Mouse (Mus musculus): ENCODE measurements around the gene Zfyve1. TPM values are rescaled to one million over a fixed set of nuclear protein-coding genes. Genes with fewer than 3 reads are reported as not detected.
A peak's percentile ranks its signal among the peaks of the same experiment; 100 is the strongest.

Zfyve1 gene
- polyA plus RNA-seq, 1 experiment from 2014 or later: 33.5 TPM

GRCm38 (mm10) chr12:83534190-83534589 is 62.8 kb downstream of the Zfyve1 start:
- H3K27me3 ChIP-seq: no peaks in the 10 kb centered on the region
- H3K9ac ChIP-seq (replicated peaks): no peak overlapping the region
- H3K4me2 ChIP-seq (replicated peaks): no peak overlapping the region
- H3K27ac ChIP-seq (replicated peaks): no peak overlapping the region
- 76% methylated on average over 3 of the region's 3 CpGs for WGBS
- H3K4me1 ChIP-seq: peaks cover 10% of the 10 kb centered on the region
- ATAC-seq (replicated peaks): no peak
- peaks cover 58% of the 10 kb centered on the region for H3K36me3 ChIP-seq
- H3K9me3 ChIP-seq: no peaks in the 10 kb centered on the region
- H3K4me3 ChIP-seq: no peak overlapping the region

- peaks cover 49% of the 10 kb centered on the region for H3K36me3 ChIP-seq
- no peak overlapping the region for H3K9ac ChIP-seq (replicated peaks)
- ATAC-seq (replicated peaks): no peak
- peaks cover 10% of the 10 kb centered on the region for H3K4me1 ChIP-seq
- H3K4me2 ChIP-seq (replicated peaks): no peak overlapping the region
- 89% methylated on average over 3 of the region's 3 CpGs for WGBS
- H3K9me3 ChIP-seq: no peaks in the 10 kb centered on the region
- no peaks in the 10 kb centered on the region for H3K27me3 ChIP-seq
- no peak overlapping the region for H3K27ac ChIP-seq (replicated peaks)
- no peak overlapping the region for H3K4me3 ChIP-seq
Observed at GRCm38 (mm10) chr12:83532966-83533365, 64.1 kb downstream of the Zfyve1 start.

- H3K36me3 ChIP-seq: peaks cover 42% of the 10 kb centered on the region
- H3K4me3 ChIP-seq: no peak overlapping the region
- no peaks in the 10 kb centered on the region for H3K9me3 ChIP-seq
- H3K4me2 ChIP-seq (replicated peaks): no peak overlapping the region
- 96% methylated on average over 6 of the region's 6 CpGs for WGBS
- H3K9ac ChIP-seq (replicated peaks): no peak overlapping the region
- no peaks in the 10 kb centered on the region for H3K27me3 ChIP-seq
- ATAC-seq (replicated peaks): no peak
- no peak overlapping the region for H3K27ac ChIP-seq (replicated peaks)
- H3K4me1 ChIP-seq: peaks cover 10% of the 10 kb centered on the region
Observed at GRCm38 (mm10) chr12:83531992-83532391, 65.0 kb downstream of the Zfyve1 start.

- no peak overlapping the region for H3K4me3 ChIP-seq
- H3K27me3 ChIP-seq: no peaks in the 10 kb centered on the region
- no peak for ATAC-seq (replicated peaks)
- peaks cover 38% of the 10 kb centered on the region for H3K36me3 ChIP-seq
- H3K9me3 ChIP-seq: no peaks in the 10 kb centered on the region
- H3K4me2 ChIP-seq (replicated peaks): no peak overlapping the region
- no peaks in the 10 kb centered on the region for H3K4me1 ChIP-seq
- no peak overlapping the region for H3K27ac ChIP-seq (replicated peaks)
- H3K9ac ChIP-seq (replicated peaks): no peak overlapping the region
- 94% methylated on average over 5 of the region's 5 CpGs for WGBS
Observed at GRCm38 (mm10) chr12:83528665-83529064, 68.4 kb downstream of the Zfyve1 start.

GRCm38 (mm10) chr12:83527816-83528215 is 69.2 kb downstream of the Zfyve1 start:
- no peak overlapping the region for H3K4me2 ChIP-seq (replicated peaks)
- H3K4me1 ChIP-seq: no peaks in the 10 kb centered on the region
- 89% methylated on average over 6 of the region's 6 CpGs for WGBS
- no peaks in the 10 kb centered on the region for H3K27me3 ChIP-seq
- no peak overlapping the region for H3K27ac ChIP-seq (replicated peaks)
- no peak overlapping the region for H3K9ac ChIP-seq (replicated peaks)
- H3K36me3 ChIP-seq: peaks cover 33% of the 10 kb centered on the region
- no peaks in the 10 kb centered on the region for H3K9me3 ChIP-seq
- H3K4me3 ChIP-seq: no peak overlapping the region
- no peak for ATAC-seq (replicated peaks)

- H3K36me3 ChIP-seq: peaks cover 20% of the 10 kb centered on the region
- no peak overlapping the region for H3K4me2 ChIP-seq (replicated peaks)
- no peak overlapping the region for H3K4me3 ChIP-seq
- H3K27ac ChIP-seq (replicated peaks): no peak overlapping the region
- H3K9me3 ChIP-seq: no peaks in the 10 kb centered on the region
- ATAC-seq (replicated peaks): no peak
- 87% methylated on average over 18 of the region's 18 CpGs for WGBS
- H3K4me1 ChIP-seq: peaks cover 14% of the 10 kb centered on the region
- no peak overlapping the region for H3K9ac ChIP-seq (replicated peaks)
- H3K27me3 ChIP-seq: no peaks in the 10 kb centered on the region
Observed at GRCm38 (mm10) chr12:83525822-83526544, 71.0 kb downstream of the Zfyve1 start.

GRCm38 (mm10) chr12:83524329-83524728 is 72.7 kb downstream of the Zfyve1 start:
- no peak overlapping the region for H3K4me3 ChIP-seq

GRCm38 (mm10) chr12:83523892-83524291 is 73.1 kb downstream of the Zfyve1 start:
- no peak for ATAC-seq (replicated peaks)
- WGBS: 75% methylated on average over 4 of the region's 4 CpGs

More at GRCm38 (mm10) chr12:83524329-83524728, 72.7 kb downstream of the Zfyve1 start:
- H3K27me3 ChIP-seq: no peaks in the 10 kb centered on the region
- H3K4me2 ChIP-seq (replicated peaks): no peak overlapping the region
- no peak overlapping the region for H3K9ac ChIP-seq (replicated peaks)
- no peak for ATAC-seq (replicated peaks)
- no peak overlapping the region for H3K27ac ChIP-seq (replicated peaks)
- H3K4me1 ChIP-seq: peaks cover 17% of the 10 kb centered on the region
- 84% methylated on average over 5 of the region's 5 CpGs for WGBS
- H3K9me3 ChIP-seq: no peaks in the 10 kb centered on the region
- peaks cover 11% of the 10 kb centered on the region; the same call in 1 of the 2 replicates for H3K36me3 ChIP-seq

GRCm38 (mm10) chr12:83523056-83523455 is 74.0 kb downstream of the Zfyve1 start:
- H3K4me2 ChIP-seq (replicated peaks): no peak overlapping the region
- WGBS: 82% methylated on average over 6 of the region's 6 CpGs
- peaks cover 9% of the 10 kb centered on the region; the same call in 1 of the 2 replicates for H3K36me3 ChIP-seq
- H3K27me3 ChIP-seq: no peaks in the 10 kb centered on the region
- H3K27ac ChIP-seq (replicated peaks): no peak overlapping the region
- H3K9ac ChIP-seq (replicated peaks): no peak overlapping the region
- H3K4me1 ChIP-seq: peaks cover 17% of the 10 kb centered on the region
- H3K4me3 ChIP-seq: no peak overlapping the region
- no peaks in the 10 kb centered on the region for H3K9me3 ChIP-seq
- ATAC-seq (replicated peaks): no peak

More at GRCm38 (mm10) chr12:83523892-83524291, 73.1 kb downstream of the Zfyve1 start:
- no peak overlapping the region for H3K4me2 ChIP-seq (replicated peaks)
- H3K4me3 ChIP-seq: no peak overlapping the region
- no peak overlapping the region for H3K27ac ChIP-seq (replicated peaks)
- H3K4me1 ChIP-seq: peaks cover 17% of the 10 kb centered on the region
- no peaks in the 10 kb centered on the region for H3K9me3 ChIP-seq
- H3K27me3 ChIP-seq: no peaks in the 10 kb centered on the region
- peaks cover 11% of the 10 kb centered on the region; the same call in 1 of the 2 replicates for H3K36me3 ChIP-seq
- no peak overlapping the region for H3K9ac ChIP-seq (replicated peaks)

GRCm38 (mm10) chr12:83521083-83521482 is 75.9 kb downstream of the Zfyve1 start:
- no peaks in the 10 kb centered on the region for H3K9me3 ChIP-seq
- WGBS: 60% methylated on average over 8 of the region's 8 CpGs
- peak overlapping the region; percentile 73 for H3K9ac ChIP-seq (replicated peaks)
- ATAC-seq (replicated peaks): no peak
- peak overlapping the region; percentile 75 for H3K4me3 ChIP-seq
- peaks cover 17% of the 10 kb centered on the region for H3K4me1 ChIP-seq
- peak overlapping the region; percentile 64 for H3K4me2 ChIP-seq (replicated peaks)
- no peak overlapping the region for H3K27ac ChIP-seq (replicated peaks)
- no peaks in the 10 kb centered on the region for H3K36me3 ChIP-seq
- no peaks in the 10 kb centered on the region for H3K27me3 ChIP-seq

- peaks cover 17% of the 10 kb centered on the region for H3K4me1 ChIP-seq
- peak within 1 kb of the TSS; percentile 75 for H3K4me3 ChIP-seq
- peak within 1 kb of the TSS; percentile 64 for H3K4me2 ChIP-seq (replicated peaks)
- no peaks in the 10 kb centered on the region for H3K27me3 ChIP-seq
- under 1% methylated on average over 32 of the region's 32 CpGs for WGBS
- peak within 1 kb of the TSS; percentile 73 for H3K9ac ChIP-seq (replicated peaks)
- no peaks in the 10 kb centered on the region for H3K9me3 ChIP-seq
- H3K27ac ChIP-seq (replicated peaks): peak within 1 kb of the TSS; percentile 76
- ATAC-seq (replicated peaks): peak; percentile 99
- H3K36me3 ChIP-seq: no peaks in the 10 kb centered on the region
Observed at GRCm38 (mm10) chr12:83520311-83520890, 76.6 kb downstream of the Zfyve1 start, which contains the start of gene Dcaf4. Gene Dcaf4 (plus strand): TSS chr12:83520466.

- no peak for ATAC-seq (replicated peaks)
- WGBS: 88% methylated on average over 3 of the region's 3 CpGs
- Histone ChIP-seq H3K4me1 (peaks cover 30% of the 10 kb centered on the region), H3K9me3 (no peaks in the 10 kb centered on the region), H3K27ac (replicated peaks) (no peak overlapping the region), H3K27me3 (no peaks in the 10 kb centered on the region), H3K4me2 (replicated peaks) (no peak overlapping the region), H3K9ac (replicated peaks) (no peak overlapping the region), H3K36me3 (no peaks in the 10 kb centered on the region), H3K4me3 (no peak overlapping the region)
Observed at GRCm38 (mm10) chr12:83517580-83517979, 79.4 kb downstream of the Zfyve1 start.

All from forebrain, embryonic 15.5 days (tissue).